Mouse (Mus musculus) layer of hippocampus, adult 2 months (tissue): Measurements from ENCODE around the gene Vtn. TPM values are rescaled to one million over a fixed set of nuclear protein-coding genes. Genes with fewer than 3 reads are reported as not detected.
A peak's percentile ranks its signal among the peaks of the same experiment; 100 is the strongest.
"Not testable (repeated sequence)": the region's sequence is repeated elsewhere in the genome, so short reads cannot be mapped to it uniquely, and the experiment has no call there.

ENCODE experiments used
- DNase-seq, 2 experiments: peaks; one replicate each; pipeline ENCODE4 v3.0.0; 2022; ENCODE audit warnings: low spot score in 2 of 2
- H3K27ac ChIP-seq: fragments of 200-600 bp; 2 replicates; pipeline ENCODE4 v1.8.1; 2022
- H3K4me3 ChIP-seq: fragments of 200-600 bp; 2 replicates; pipeline ENCODE4 v1.8.1; 2022; ENCODE audit warnings: mild to moderate bottlenecking
- CTCF ChIP-seq: fragments of 200-600 bp; conservative IDR thresholded peaks from 2 replicates; pipeline ENCODE4 v1.8.1; 2022; ENCODE audit warnings: antibody characterized with exemption, mild to moderate bottlenecking, moderate library complexity
- total RNA-seq, 2 experiments: library from RNA; stranded (reverse); gene quantifications; 2 replicates each; pipeline ENCODE4 v1.2.3; 2021

Gene Vtn
- total RNA-seq, 2 experiments from 2014 or later, result 59.6 to 69.2 TPM

DNA sequence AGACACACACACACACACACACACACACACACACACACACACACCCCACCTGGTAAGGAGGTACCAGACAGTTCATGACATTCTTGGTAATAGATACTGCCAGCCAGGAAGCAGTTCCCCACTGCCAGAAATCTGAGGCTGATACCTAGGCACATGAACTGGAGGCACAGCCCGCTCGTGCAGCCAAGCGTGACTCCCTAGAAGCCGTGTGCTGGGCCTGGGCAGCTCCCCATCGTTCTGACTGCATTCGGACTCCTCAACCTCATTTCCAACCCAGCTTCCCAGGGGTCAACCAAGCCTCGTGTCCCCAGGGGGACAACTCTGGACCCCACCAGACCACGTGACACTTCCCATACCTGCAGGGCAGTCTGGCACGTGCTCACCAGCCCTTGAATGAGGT lies 29.8 kb downstream of the Vtn start:
- TF ChIP-seq CTCF, result no peak
- no peak overlapping the region for H3K4me3 ChIP-seq
- DNase-seq, result no peak
- H3K27ac ChIP-seq, result no peak overlapping the region

DNA sequence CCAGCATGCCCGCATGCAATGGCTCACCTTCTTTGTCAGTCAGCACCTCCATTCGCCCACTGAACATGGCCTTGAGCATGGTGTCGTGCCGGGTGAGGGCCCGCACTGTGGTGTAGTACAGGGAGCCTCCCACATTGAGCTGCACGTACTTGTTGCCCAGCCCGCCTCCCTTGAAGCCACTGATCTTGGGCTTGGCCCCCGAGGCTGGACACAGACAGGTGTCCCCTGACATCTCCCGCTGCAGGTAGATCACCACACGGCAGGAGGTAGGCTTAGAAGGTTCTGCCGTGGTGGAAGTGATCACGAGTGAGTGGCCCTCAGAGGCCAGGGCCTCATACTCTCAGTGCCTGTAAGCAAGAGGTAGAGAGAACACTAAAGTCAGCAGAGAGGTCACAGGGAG lies 31.1 kb downstream of the Vtn start:
- no peak for DNase-seq
- no peak for TF ChIP-seq CTCF
- Histone ChIP-seq H3K4me3 (no peak overlapping the region), H3K27ac (peak overlapping the region; percentile 53; the same call in 1 of the 2 replicates)

DNA sequence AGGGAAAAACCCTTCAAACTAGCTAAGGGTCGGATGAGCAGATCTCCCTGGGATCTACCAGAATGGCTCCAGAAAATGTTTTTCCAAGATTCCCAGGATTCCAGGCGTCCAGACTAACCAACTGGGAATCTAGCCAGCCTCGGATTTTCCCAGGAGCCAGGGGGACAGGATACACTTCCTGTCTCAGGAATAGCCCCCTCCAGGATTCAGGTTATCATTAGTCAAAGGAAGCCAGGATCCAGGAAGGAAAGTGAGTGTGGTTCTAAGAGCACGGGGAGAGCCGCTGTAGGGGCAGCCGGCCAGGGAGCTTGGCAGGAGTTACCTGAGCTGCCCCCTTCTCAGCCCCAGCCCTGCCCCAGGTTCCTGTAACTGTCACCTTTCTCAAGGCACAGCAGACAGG lies 32.2 kb downstream of the Vtn start:
- Histone ChIP-seq H3K4me3 (no peak overlapping the region), H3K27ac (peak overlapping the region; percentile 53; the same call in 1 of the 2 replicates)
- no peak for DNase-seq
- no peak for TF ChIP-seq CTCF

DNA sequence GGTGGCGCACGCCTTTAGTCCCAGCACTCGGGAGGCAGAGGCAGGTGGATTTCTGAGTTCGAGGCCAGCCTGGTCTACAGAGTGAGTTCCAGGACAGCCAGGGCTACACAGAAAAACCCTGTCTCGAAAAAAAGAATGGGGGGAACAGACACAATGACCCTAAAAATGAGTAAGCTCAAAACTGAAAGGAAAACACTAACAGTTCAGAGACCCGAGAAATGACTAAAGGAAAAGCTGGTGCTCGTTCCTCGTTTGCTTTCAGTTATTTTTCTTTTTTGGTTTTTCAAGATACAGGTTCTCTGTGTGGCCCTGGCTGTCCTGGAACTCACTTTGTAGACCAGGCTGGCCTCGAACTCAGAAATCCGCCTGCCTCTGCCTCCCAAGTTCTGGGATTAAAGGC lies 32.6 kb downstream of the Vtn start:
- not testable (repeated sequence) for H3K4me3 ChIP-seq, H3K27ac ChIP-seq, DNase-seq

DNA sequence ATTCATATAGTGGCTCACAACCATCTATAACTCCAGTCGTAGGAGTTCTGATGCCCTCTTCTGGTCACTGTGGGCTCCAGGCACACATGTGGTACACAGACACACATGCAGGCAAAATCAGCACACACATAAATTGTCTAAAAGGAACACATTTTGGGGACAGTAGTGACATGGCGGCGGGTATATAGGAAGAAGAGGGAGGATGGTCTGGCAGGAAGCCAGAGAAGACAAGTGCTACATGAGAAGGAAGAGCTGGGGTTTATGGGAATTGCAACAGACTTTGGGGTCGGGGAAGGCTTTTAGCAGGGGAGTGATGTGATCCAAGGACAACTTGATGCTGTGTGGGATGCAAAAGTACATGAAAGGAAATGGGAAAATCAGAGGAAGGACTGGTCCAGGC lies 35.6 kb downstream of the Vtn start:
- Histone ChIP-seq H3K27ac (peak overlapping the region; percentile 90; the same call in 1 of the 2 replicates), H3K4me3 (peak overlapping the region; percentile 94; the same call in 1 of the 2 replicates)
- DNase-seq, result no peak
- peak; percentile 26 for TF ChIP-seq CTCF

DNA sequence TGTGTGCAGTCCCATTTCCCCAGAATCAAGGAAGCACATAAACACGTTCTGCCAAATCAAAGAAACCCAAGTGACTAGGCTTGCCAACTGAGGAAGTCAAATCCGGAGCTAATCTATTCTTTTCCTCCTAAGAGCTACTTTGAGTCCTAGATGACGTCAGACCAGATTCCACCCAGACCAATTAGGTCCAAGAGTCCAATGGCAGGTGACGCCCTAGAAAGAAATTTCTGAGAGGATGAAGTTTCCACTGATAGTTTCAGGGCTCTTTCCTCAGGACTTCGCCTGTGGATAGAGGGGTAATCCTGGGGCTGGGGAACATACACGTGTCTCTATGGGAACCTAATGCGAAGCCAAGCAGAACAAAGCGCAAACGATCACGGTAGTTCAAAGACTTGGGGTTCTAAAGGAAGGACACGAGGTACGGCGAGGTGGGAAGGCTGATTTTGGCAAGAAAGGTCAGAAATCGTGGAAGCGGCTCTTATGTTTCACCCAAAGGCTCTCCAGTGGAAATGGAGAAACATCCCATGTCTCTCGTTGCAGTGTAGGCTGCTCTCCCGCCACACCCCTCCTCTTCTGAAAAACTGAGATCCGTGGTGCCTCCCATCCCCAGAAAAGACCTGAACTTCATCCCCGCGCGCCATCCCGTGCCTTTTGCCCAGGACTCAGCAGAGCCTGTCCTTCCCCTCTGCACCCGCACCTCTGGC lies 36.6 kb downstream of the Vtn start:
- peak overlapping the region; percentile 94 for H3K4me3 ChIP-seq
- peak overlapping the region; percentile 90 for H3K27ac ChIP-seq
- DNase-seq, result no peak
- no peak for TF ChIP-seq CTCF

DNA sequence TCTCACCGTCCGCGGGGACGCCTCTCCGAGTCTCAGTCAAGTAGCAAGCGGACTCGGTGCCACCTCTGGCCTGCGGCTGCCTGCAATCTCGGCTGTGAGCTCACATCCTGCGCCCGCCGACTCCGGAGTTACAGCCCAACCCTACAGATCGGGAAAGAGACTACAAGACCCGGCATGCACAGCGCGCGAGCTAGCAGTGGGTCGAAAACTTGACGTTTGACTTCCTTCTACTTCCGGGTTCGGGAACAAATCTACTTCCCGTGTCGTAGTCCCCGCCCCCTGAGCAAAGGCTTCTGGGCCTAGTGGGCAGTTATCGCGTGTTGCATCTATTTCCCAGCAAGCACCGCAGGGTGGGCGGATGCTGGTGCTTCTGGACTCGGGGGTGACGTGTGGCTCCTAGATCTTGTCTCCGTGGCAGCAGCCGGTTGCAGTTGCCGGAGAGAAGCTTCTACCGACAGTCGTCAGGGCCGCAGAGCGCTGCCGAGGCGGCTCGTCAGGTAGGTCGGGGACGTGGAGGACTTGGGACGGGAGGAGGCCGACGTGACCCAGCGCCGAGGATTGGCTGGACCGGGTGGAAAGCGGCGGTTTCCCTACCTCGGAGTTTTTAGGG lies 37.3 kb downstream of the Vtn start, which contains the start of the genes Tnfaip1 and Ift20:
TSS of gene Tnfaip1 (minus strand) at position 253 of the 610 bp plus-strand sequence.
TSS of gene Ift20 (plus strand) at position 282 of the 610 bp plus-strand sequence.
- DNase-seq, result peak; percentile 97 to 99
- 0 out of 2 replicates have a peak, but pooled peaks have one; percentile 2 for TF ChIP-seq CTCF

DNA sequence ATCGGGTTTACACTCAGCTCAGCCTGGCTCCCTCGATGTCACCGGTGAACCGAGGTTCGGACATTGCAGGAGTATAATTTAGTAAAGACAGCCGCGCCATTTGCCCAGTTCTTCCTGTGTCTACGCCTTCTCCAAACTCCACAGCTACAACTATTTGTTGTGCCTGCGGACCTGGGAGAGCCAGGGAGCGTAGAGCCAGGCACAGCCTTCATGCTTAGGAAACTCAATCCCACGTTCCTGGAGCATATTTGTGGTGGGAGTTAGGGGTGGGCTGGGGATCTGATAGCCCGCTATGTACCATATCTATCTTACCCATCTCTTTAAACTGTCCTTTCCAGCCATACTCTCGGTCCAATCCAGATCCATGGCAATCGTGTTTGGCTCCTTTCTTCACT lies 37.8 kb downstream of the Vtn start:
- DNase-seq, result peak; percentile 32 to 35
- H3K4me3 ChIP-seq, result peak overlapping the region; percentile 94
- peak overlapping the region; percentile 76 for H3K27ac ChIP-seq
- no peak for TF ChIP-seq CTCF

More for the DNA sequence above, 37.3 kb downstream of the Vtn start, which contains the start of the genes Tnfaip1 and Ift20:
- Histone ChIP-seq H3K4me3 (peak within 1 kb of the TSS; percentile 94), H3K27ac (peak within 1 kb of the TSS; percentile 90)

DNA sequence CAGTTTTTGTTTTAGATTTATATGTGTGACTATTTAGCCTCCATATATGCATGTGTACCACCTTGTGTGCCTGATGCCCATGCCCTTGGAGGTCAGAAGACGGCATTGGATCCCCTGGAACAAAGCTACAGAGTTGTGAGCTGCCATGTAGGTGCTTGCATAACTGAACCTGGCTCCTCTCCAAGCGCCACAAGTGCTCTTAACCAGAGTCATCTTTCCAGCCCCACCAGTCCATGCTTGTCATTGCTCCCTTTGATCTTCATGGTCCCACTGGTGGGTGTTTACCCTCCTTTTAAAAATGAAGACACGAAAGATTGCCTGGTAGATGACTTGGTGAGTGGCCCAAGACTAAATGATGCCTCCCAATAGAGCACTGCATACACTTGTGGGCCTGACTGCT lies 41.5 kb downstream of the Vtn start:
- Histone ChIP-seq H3K27ac (no peak overlapping the region), H3K4me3 (no peak overlapping the region)
- DNase-seq, result no peak
- TF ChIP-seq CTCF, result no peak

DNA sequence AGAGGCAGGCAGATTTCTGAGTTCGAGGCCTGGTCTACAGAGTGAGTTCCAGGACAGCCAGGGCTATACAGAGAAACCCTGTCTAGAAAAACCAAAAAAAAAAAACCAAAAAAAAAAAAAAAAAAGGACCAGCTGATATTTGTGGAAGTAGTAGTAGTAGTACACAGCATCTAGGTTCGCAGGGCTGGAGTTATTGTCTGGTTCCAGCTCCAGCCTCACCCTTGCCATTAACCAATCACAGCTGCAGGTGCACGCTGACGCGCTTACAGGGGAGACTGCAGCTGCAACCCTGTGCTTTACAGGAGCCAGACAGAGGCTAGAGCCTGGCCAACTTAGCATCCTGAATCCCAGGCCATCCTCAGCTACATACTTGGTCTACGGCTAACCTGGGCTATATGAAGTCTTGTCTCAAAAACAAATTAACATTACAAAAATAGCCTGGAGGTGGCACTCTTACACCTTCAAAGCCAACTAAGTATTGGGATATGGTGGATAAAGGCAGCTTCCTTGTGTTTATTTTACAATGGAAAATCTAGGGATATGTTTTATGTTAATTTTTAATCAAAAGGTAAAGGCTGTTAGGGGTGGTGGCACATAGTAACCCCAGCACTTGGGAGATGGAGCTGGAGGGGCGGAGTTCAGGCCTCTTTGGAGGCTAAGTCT lies 45.7 kb downstream of the Vtn start:
- Histone ChIP-seq H3K4me3 (no peak overlapping the region), H3K27ac (no peak overlapping the region)
- TF ChIP-seq CTCF, result peak; percentile 56
- DNase-seq, result no peak

DNA sequence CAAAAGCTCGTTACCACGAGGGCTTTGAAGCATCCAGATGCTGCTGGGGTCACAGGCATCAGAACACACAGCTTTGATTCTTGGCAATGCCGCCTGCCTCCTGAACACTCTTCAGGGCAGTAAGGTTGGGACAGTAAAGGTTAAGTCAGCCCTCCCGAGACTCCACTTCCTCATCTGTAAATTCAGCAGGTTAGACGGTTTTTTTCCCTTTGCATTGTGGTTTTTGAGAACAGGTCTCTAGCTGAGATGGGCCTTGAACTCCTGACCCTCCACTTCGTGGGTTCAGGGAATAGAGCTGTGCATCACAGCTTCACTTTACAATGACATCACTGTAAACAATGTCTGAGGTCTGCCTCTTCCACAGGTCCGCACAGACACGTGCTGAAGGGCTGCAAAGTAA lies 46.3 kb downstream of the Vtn start:
- H3K27ac ChIP-seq, result no peak overlapping the region
- no peak for TF ChIP-seq CTCF
- DNase-seq, result no peak

DNA sequence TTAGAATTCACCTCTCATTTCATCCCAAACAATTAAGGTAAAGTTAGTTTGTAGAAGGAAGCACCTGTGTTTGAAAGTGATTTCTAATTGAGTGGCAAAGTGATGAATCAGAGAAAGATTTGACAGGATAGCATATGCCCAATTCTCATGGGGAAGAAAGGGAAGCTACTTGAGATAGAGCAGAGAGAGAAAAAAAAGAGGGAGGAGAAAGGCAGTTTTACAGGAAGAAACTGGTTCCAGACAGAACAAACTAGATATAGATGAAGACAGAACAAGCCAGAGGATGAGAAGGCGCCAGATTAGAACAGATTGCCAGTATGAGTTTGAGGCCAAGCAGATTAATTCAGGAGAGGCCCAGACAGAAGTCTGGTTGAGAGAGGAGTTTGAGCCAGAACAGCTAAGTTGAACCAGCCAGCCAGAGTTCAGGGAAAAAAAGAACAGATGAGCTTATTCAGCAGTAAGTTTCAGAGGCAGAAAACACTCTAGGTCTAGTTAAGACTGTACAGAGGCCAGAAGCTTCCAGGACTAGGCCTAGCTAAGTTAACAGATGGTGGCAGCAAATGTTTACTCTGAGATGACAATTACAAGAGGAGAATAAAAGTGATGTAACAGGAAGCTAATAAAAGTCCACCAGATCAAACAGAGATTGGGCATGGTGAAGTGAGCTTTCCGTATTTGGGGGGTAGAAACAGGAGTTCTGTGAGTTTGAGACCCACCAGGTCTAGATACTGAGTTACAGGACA lies 49.0 kb downstream of the Vtn start:
- H3K27ac ChIP-seq, result no peak overlapping the region
- TF ChIP-seq CTCF, result no peak
- H3K4me3 ChIP-seq, result no peak overlapping the region
- no peak for DNase-seq

More for the DNA sequence above, 46.3 kb downstream of the Vtn start:
- H3K4me3 ChIP-seq, result no peak overlapping the region
